Mouse (Mus musculus): Measurements from ENCODE around the gene Gm7534.

- TF ChIP-seq CTCF (IDR thresholded peaks at IDR 0.05; ENCODE audit: borderline replicate concordance, insufficient read depth, low read depth, low read length): no peak
- no peak for TF ChIP-seq POLR2A (IDR thresholded peaks at IDR 0.05; ENCODE audit: borderline replicate concordance, insufficient read depth, low read length)
Measured at GRCm38 (mm10) chr4:134157558-134157957, 45.2 kb downstream of the Gm7534 start.

Data from cerebellum, adult 2 months (tissue).